Mouse (Mus musculus): ENCODE results near the gene Tbcel. TPM values are rescaled to one million over a fixed set of nuclear protein-coding genes. Genes with fewer than 3 reads are reported as not detected.

Gene Tbcel
- total RNA-seq, 2 experiments from 2014 or later: 15.1 to 18.7 TPM

DNA sequence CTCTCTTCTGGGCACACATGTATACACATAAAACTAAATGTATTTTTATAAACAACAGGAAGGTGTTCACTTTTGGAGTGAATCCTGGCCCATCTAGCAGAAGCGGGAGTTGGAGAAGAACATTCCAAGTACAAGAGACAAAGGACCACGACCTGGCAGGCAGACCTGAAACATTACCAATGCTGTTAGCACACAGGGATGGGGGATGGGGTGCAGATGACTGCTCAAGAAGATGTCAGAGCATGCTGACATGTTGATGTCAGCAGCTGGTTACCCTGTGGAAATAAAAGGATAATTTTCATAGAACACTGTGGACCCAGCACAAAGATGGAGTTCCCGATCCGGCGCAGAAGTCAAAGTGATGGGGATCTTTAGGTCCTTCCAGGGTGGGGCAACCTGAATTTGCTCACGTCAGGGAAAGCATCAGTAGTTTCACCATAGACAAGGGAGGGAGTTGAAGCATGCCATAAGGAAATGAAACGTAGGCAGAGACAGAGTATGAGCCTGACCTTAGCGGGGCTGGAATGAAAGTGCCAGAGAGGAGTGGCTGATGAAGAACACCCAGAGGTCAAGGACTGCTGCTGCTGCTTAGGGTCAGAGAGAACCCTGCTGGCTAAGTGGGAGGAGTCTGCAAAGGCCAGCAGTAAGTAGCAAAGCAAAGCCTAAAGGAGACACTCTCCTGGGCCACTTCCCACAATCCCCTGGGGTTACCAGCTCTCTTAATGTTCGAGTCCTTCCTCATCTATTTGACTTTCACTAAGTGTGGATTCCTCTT, 48.7 kb downstream of the Tbcel start:
- DNase-seq: no peak
- intact Hi-C loops (cut with DNase I): no loop called here

DNA sequence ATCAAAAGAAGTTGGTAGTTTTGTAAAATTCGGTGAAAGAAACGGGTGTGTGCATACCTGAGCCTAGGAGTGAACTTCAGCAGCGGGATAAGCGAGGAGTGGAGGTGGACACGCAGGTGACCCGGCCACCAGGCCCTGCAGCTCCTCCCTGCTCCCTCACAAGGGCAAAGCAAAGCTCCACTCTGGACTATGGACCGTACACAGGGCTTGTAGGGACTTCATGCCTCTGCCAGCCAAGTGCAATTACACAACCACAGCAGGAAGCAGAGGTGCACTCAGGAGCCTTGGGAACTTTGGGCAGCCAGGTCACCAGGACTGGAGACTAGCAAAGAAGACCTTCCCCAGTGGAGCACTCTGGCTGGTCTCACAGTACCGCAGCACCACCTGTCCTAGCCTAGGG, 50.1 kb downstream of the Tbcel start:
- DNase-seq: no peak
- intact Hi-C loops (cut with DNase I): no loop called here

DNA sequence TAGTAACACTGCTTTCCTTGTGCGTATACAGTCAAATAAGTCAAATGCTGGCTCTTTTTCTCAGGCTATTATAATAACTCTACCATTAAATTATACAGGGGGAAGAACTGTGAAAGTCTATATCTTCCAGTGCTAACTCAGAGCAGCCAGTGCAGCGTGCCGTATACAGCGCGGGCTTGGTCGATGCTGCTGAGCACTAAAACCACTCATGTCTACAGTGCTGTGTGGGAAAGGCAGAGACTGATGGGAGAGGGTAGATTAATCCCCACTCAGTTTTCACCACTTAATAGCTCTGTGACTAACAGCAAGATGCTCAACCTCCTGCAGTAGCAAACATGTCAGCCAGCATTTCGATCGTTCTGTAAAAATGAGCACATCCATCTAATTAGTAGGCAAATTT, 53.2 kb downstream of the Tbcel start:
- intact Hi-C loops (cut with DNase I): no loop called here
- no peak for DNase-seq

DNA sequence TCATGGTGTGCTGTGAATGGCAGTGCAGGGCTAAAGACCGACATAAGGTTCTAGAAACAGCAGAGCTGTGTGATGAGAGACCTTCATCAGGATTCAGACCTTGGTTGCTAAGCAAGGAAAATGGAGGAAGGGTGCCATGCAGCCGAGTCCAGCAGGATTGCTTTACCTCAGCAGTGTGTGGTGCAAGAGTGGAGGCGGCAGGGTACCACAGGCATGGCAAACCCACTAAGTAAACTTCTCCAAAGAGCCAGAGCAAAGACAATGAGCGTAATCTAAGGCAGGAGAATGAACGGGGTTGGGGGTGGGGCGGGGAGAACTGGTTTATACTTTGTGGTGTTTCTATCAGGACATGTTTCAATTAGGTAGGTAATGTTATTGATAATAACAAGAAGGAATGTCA, 58.6 kb downstream of the Tbcel start:
- intact Hi-C loops (cut with DNase I): no loop called here

DNA sequence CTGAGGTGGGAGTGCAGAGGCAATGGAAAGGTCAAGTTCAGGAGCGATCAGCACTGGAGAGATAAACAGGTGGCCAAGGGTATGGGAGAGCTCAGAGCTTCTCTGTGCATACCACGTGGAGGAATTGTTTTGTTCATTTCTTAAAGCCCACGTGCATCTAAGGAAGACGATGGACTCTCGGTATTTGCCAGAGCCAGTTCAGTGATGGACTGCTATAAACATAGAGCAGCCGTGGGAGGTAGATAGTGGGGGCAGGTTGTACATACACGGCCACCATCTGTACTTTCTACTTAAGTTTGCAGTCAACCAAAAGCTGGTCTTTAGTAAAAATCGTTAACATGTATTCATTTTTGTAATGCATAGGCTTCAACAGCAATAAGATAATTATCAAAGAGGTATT, 65.5 kb downstream of the Tbcel start:
- DNase-seq: no peak
- intact Hi-C loops (cut with DNase I): no loop called here

More for the DNA sequence above, 58.6 kb downstream of the Tbcel start:
- no peak for DNase-seq

DNA sequence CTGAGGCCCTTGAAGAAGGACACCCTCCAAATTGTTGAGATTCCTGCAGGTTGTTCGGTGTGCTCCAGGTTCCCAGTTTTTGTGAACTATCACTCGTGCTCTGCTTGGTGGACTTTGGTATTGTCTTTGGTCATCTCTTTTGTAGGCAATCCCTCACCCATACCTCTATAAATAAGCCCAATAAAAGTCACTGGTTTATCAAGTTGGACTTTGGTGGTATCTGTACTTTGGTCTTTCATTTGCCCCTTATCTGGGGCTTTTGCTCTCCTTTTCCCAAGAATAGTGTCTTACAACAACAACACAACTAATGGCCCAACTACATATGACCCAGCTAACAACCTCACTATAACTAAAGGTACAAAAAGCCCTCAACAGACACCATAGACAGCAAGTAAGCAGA, 66.4 kb downstream of the Tbcel start:
- no peak for DNase-seq
- intact Hi-C loops (cut with DNase I): no loop called here

DNA sequence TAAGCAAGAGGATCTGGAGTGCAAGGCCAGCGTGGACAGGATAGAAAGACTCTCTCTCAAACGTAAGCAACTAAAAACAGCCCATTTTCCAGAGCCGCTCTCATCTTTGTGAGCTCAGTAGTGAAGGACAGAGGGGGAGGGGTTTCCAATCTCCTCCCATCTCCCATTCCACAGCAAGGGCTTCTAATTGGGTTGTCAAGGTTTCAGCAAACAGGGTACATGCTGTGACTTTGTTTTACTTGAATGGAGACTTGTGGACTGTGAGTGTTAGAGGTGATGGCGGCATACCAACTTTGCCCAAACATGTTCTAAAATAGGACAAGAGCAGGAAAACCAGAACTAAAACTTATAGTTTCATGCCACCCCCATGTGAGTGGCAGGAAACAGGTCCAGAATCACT, 68.2 kb downstream of the Tbcel start:
- DNase-seq: no peak
- intact Hi-C loops (cut with DNase I): no loop called here

DNA sequence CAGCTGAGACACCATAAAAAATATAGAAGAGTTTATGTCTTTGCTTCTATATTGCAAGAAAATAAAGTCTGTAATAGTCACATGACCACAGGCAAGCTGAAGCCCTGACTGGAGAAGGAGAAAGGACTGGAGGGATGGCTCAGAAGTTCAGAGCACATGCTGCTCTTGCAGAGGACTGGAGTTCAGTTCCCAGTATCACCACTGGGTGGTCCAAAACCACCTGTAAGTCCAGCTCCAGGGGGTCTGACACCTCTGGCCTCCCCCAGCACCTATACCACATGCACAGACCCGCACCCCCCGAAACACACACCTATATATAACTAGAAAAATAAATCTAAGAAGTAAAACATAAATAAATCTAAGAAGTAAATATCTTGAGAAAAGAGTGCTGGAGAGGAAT, 75.5 kb downstream of the Tbcel start:
- intact Hi-C loops (cut with DNase I): no loop called here
- DNase-seq: no peak

DNA sequence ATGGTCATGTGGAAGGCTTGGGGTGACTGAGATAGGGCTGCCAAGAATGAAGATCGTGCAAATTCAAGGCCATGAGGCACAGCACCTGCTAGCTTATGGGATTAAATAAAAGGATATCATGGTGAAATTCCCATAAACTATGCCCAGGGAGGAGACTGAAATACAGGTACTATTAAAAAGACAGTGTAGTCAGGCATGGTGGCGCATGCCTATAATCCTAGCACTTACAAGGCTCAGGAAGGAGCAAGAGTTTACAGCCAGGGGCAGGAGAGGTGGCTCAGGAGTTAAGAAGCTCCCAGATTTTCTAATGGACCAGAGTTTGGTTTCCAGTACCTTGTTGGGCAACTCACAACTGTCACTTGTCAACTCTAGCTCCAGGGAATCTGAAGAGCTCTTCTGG, 76.0 kb downstream of the Tbcel start:
- no peak for DNase-seq
- intact Hi-C loops (cut with DNase I): no loop called here

DNA sequence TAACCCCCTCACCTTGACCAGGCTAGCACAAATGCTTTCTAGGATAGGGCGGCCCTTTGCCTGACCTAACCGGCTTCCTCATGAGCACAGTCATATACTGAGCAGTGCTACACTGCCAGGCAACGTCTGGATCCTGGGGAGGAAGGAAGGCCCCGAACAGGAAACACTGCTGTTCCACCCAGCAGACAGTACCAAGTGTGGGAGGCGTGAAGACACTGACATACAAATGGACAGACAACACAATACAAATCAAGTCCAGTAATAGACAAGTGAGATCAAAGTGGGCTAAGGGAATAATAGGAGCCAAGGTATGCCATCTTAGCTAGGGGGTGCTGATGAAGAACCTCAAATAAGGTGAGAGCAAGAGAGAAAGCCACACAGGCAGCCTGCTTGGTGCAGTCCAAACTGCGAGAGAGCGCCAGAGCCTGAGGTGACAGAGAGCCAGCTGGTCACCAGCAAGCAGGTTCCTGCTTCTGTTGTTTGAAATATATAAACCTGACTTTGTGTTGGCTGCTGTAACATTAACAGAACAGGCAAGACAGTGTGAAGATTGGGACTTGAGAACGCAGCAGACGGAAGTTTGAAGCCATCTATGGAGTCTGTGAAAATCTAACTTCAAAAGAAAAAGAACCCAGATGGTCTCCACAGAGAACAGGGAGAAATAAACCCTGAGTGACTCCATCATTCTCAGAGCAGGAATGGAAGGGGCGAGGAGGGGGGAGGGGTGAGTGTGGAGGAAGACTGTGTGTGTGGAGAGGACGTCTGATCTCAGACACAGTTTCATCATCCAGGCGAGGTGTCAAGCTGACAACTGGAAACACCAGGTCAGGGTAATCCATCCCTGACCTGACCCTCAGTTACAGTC, 79.3 kb downstream of the Tbcel start:
- intact Hi-C loops (cut with DNase I): no loop called here
- DNase-seq: no peak

DNA sequence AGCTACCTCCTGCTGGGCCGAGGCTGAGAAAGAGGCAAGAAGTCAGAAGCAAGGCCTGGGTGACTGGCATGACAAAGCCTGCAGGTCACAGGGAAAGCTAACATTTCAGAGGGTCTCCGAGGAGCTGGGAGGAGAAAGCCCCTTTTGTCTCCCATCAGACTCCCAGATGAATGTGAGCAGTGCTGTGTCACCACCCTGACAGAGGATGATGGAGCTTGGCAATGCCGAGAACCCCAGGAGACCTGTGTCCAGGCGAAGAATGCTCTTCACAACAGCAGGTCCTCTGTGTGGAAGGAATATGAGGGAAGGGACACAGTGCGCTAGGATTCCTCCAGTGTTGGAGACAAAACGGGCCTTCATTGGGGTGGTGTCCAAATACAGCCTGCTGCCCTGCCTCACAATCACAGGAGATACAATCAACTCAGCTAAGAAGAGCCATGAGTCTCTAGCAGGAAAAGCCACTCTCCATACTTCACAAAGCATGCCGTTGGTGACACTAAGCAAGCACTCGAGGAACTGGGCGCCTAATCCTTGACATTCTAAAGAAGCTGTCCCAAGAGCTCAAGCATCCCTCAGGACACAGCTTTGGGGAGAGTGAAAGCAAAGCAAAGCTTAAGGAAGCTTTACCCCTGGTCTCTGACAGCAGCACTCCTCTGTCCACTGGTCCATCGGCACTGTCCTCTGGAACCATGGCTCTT, 80.8 kb downstream of the Tbcel start:
- intact Hi-C loops (cut with DNase I): no loop called here

DNA sequence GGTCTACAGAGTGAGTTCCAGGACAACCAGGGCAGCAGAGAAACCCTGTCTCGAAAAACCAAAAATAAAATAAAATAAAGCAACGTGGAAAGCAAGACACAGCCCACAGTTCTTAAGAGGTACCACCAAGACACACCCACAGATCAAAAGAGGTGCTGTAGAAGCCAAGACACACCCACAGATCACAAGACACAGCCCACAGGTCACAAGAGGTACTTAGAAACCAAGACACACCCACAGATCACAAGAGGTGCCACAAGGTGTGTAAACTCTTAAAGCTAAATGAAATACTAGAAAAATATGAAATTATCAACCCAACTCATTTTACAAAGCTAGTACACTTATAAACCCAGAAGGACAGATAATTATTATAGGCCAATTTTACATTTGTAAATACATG, 84.0 kb downstream of the Tbcel start:
- DNase-seq: no peak
- intact Hi-C loops (cut with DNase I): no loop called here

More for the DNA sequence above, 80.8 kb downstream of the Tbcel start:
- no peak for DNase-seq

DNA sequence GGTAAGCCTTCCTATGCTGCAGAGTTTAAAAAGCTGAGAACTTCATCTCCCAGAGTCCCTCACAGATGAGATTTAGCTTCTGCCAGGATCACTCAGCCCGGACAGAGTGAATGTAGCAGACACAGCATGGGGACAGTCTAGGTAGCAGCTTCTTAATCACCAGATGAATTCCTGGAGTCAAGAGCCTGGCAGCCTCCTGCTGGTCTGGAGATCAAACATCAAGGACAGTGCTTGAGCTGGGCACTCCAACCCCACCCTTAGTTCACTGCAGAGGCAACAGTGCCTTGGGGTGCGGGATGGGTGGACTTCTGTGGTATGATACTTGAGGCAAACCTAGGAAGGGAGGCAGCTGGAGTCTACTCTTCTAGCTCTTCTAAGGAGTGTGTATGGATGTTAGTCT, 87.9 kb downstream of the Tbcel start:
- intact Hi-C loops (cut with DNase I): no loop called here
- no peak for DNase-seq

DNA sequence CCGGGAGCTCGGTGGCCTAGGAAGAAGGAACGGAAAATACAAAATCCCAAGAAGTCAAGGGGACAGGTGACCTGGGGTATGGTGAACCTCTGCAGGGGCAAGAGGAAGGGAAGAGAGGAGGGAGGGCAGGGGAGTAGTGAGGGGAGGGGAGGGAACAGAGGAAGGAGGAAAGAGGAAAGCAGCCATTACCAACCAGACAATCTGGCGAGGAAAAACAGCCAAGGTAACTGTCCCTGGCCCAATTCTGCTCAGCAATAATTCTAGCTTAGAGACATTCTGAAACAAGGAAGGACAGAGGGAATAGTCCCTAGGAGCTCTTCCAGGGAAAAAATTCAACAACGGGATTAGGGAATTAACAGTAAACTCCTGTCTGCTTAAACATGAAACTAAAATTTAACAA, 88.8 kb downstream of the Tbcel start:
- no peak for DNase-seq
- intact Hi-C loops (cut with DNase I): no loop called here

DNA sequence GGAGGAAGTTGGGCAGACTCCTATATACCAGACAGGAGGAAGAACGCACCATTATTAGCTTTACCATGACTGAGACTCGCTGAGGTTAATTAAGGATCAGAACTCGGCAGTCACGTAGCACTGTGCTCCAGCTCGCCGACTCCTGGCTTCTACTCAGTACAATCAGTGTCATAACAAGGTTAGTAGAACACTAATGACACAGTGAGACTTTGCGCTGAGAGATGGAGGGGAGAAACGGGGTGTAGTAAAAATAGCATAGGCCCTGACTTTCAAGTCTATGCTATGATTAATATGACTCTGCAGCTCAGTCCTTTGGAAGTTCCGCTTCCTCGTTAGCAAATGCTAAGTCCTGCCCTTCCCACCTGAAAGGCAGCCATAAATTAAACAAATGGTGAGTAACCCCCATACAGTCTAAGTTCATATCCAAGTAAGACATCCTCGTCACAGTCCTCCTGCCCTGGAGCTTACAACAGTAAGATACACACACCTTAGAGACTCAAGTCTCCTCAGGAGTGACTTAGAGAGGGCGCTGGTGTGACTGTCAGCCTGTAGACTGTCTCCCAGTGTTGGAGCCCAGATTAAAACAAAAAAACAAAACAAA, 90.2 kb downstream of the Tbcel start:
- intact Hi-C loops (cut with DNase I): no loop called here
- DNase-seq: no peak

DNA sequence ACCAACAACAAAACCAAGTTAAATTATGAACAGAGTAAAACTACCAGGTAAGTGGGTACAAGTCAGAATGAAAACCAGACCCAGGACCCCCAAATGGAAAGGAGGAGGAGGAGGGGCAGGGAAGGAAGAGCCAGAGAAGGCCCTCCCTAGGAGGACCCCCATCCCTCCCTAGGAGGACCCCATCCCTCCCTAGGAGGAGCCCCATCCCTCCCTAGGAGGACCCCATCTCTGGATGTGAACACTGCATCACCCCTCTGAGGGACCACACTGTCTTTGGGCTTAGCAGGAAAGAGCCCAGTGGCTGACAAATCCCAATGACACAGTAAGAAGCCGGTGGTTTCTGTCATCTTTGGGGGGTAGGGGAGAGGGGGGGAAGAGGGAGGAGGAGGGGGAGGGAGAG, 92.4 kb downstream of the Tbcel start:
- intact Hi-C loops (cut with DNase I): no loop called here
- DNase-seq: no peak

DNA sequence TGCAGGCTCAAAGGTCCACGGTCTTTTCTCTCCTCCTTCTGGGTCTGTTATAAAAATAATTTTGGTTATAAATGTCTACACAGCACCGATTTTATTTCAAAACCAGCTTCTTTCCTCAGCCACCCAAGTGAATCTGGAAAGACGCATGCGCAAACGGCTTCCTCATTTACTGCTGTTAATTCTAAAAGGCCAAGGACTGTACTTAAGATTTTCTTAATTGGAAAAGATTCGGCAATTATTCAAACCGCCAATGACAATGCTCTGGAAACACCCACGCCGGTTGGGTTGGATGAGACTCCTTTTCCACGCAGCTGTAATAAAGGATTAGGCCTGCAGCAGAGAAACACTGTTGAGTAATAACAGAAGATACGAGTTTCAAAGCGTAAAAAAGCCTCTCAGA, 94.3 kb downstream of the Tbcel start:
- intact Hi-C loops (cut with DNase I): no loop called here
- no peak for DNase-seq

DNA sequence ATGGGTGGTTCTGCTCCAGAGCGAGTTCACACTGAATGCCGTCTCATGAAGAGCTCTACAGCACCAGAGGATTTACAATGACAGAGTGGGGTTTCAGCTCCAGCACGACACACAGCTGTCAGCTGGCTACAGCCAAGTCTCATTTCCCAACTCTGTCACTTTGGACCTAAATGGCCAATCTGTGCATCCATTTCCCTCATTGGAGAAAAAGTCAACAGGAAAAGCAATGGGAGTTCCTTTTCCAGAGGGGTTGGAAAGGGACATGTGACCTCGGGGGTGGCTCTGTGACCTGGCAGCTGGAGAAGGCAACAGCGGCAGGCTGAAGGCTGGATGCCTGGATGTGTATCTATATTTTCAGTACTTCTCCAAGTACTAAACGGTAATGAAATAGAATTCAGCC, 96.3 kb downstream of the Tbcel start:
- no peak for DNase-seq
- intact Hi-C loops (cut with DNase I): no loop called here

DNA sequence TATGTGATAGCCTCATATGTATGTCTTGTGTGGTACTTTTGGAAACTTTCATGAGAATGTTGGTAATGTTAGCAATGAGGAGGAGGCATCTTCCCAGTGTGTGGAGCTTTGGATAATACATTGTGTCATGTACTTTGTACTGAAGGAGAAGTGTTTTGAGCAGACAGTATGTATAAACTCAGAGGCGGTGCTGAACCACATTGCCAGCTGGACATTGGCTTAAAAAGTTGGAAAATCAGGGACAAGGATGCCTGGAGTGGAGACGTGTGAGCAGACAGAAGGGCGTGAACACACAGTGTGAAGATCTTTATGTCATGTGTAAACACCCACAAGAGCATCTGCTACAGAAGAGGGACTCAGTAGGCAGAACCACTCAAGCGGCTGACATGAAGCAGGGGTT, 101.9 kb downstream of the Tbcel start:
- intact Hi-C loops (cut with DNase I): no loop called here
- no peak for DNase-seq

DNA sequence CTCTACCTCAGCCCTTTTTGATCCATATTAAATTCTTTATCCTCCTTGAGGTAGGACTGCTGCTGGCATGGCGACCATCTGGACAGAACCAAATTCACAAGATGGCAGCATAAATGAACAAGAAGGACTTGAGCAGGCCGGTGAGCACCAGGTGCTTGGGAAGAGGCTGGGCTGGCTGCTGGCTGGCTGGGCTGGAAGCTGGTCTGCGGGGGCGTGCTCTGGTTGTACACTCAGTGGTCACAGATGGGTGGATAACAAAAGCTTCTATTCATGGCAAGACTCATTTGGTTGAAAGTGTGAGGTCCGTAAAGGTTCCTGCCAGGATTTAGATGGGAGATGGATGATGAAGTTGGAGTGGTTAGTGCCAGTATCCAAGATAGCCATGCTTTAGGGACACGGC, 106.1 kb downstream of the Tbcel start:
- intact Hi-C loops (cut with DNase I): no loop called here
- no peak for DNase-seq

DNA sequence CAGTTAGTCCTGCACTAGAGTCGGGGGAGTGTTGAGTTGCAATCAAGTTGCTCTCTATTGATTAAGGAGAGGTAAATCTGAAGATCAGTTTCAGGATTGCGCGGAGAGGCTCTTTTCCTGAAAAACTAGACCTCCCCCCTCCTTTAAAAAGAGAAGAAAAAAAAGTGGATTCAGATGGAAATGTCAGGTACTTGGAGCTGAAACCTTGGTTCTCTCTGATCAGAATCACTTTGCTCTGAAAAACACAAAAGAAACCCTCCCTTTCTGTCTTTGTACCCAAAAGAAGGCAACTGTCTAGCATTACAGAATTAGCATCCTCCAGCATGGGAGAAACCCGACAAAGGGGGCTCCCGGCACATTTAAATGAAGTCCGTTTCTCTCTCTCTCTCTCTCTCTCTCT, 107.8 kb downstream of the Tbcel start, which contains the start of gene Tecta:
Gene Tecta, minus strand, starts transcription at position 101 of the 400 bp plus-strand sequence.
- intact Hi-C loops (cut with DNase I): no loop called here
- DNase-seq: no peak
